Mouse (Mus musculus): ENCODE data around the gene Itga11.
"Not testable (repeated sequence)": the region's sequence is repeated elsewhere in the genome, so short reads cannot be mapped to it uniquely, and the experiment has no call there.

Gene Itga11

GRCm38 (mm10) chr9:62677641-62678549, at the start of gene Itga11:
Itga11 (plus strand) TSS chr9:62677826.
- no peak for DNase-seq (ENCODE audit: extremely low read depth, low read depth, low spot score)

DNA sequence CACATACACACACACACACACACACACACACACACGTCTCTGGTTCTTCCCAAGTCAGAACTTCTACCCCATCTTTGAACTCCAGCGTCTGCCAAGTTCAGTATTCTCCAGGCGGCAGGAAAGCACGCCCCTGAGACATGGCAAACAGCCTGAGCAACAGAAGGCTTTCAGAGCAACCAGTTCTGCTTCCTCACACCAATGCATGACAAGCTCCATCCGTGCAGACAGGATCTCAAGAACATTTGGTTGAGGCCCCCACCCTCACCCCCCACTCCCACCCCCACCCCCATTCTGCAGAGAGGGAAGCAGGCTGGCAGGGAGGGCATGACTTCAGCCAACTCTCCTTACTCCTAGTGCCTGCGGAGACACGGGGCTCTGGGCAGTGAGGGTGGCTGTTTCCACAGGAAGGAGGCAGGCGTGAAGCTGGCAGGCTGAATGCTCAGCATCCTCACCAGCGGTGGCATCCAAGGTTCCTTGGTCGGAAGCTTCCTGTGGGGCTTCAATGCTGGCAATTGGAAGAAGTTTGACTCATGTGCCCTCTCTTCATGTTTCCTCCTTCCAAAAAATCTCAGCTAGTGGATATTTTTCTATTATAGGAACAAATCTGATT, 46.9 kb upstream of the Itga11 start:
- DNase-seq (ENCODE audit: extremely low read depth, low read depth, low spot score) = no peak

- no peak for DNase-seq (ENCODE audit: extremely low read depth, low read depth, low spot score)
Measured at GRCm38 (mm10) chr9:62632392-62632791, 45.2 kb upstream of the Itga11 start.

DNA sequence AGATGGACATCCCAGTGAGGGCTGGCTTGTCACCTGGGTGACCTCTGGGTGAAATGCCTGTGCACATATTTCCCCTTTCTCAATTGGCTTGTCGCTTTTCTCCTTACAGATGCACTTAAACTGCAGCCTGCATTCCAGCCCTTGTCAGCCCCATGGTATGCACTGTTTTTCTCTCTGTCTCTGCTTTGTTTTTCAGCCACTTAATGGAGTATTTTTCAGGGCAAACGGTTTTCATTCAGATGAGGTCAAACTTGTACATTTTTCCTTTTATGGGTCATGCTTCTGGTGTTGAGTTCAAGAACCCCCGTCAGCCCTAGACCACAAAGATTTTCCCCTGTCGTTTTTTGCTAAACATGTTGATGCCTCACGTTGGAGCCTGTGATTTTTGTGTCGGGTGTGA, 39.6 kb upstream of the Itga11 start:
- DNase-seq (ENCODE audit: extremely low read depth, low read depth, low spot score) = no peak

DNA sequence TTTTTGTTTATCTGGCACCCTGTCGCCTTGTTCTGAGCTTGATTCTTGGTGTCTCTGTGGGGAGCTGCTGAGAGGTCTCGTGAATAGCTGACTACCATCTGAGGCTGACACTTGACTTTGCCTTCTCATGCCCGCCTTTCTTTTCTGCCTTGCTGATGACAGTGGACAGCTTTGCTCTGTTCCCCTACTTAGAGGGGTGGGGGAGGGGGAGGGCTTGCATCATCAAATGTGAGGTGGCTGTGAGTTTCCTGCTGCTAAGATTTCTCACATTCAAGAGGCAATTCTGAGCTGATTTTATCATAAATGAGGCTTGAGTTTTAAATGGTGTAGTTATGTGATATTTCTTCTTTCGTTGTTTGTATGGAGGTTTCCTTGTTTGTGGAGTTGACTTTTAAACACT, 37.9 kb upstream of the Itga11 start:
- DNase-seq (ENCODE audit: extremely low read depth, low read depth, low spot score) = no peak

DNA sequence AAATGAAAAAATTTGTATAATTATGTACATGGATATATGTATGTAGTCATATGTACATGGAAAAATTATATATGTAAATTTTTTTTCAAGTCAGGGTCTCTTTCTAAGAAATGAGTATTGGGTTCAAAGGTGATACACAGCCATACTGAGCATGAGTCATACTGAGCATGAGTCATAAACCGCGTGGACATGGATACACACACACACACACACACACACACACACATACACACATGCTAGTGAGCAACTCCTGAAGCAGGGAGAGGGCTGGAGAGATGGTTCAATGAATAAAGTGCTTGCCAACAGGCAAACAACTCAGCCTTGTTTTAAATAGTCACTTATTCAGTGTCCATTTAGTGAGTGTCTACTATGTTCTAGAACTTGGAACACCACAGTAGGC, 37.4 kb upstream of the Itga11 start:
- no peak for DNase-seq (ENCODE audit: extremely low read depth, low read depth, low spot score)

DNA sequence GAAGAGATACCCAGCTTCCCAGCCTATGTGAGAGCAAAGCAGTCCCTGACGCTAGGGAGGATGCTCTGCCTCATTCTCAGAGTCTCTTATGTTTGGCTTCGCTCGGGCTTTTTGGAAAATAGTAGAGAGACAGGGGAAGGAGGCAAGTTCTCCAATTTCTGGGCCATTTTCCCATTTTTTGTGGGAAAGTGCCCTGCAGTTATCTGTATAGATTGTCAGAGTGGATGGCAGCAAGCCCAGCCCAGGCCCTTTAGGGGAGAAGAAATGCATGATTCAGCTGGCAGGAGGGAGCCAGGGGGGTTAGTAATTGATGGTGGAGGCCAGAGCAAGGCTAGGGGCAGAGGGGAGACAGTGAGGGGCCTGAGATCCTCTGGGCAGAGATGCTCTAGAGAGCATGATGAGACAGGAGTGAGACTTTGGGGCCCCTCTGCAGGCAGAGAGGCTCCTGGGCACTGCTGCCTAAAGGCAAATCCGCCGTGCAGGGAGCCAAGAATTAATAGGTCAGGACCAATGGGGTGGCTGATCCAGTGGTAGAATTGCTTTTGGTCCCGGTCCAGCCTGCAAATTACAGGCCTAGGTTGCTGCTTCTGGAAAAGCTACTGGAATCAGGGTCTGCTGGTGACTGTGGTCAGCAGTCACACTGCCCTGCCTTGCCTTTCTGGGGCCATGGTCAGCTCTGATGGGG, 31.8 kb upstream of the Itga11 start:
- DNase-seq (ENCODE audit: extremely low read depth, low read depth, low spot score) = no peak

- no peak for DNase-seq (ENCODE audit: extremely low read depth, low read depth, low spot score)
Measured at GRCm38 (mm10) chr9:62646721-62647183, 30.9 kb upstream of the Itga11 start.

- DNase-seq (ENCODE audit: extremely low read depth, low read depth, low spot score) = no peak
Measured at GRCm38 (mm10) chr9:62649444-62649843, 28.2 kb upstream of the Itga11 start.

DNA sequence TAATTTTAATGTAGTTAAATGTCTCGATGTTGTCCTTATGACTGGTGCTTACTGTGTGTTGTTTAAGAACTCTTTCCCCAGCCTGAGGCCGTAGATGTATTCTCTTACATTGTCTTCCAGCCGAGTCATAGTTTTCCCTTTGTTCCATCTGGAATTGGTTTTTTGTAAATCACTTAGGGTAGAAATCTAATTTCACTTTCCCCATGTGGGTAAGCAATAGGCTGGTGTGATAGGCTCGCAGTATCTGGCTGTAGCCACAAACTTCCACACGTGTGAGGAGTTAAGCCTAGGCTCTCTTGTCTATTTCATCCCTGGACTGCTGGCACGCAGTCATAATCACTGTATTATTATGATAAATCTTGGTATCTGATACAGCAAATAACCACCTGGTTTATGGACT, 26.9 kb upstream of the Itga11 start:
- no peak for DNase-seq (ENCODE audit: extremely low read depth, low read depth, low spot score)

DNA sequence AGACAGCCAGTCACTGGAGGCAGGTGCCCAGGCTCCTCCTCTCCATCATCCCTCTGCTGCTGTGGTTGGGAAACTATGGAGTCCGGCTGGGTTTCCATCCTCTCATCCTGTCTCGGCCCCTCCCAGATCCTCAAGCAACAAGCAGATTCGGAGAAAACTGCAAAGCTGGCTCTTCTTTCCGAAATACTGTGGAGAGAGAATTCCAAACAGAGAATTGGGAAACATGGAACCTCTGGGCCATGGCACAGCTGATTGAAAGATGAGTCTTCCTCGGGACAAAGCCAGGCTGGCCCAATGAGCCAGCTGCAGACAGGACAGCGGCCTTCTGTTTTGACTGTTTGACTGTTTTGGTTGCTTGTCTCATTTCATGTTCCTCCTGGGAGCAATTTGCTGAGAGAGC, 23.3 kb upstream of the Itga11 start:
- DNase-seq (ENCODE audit: extremely low read depth, low read depth, low spot score) = no peak

DNA sequence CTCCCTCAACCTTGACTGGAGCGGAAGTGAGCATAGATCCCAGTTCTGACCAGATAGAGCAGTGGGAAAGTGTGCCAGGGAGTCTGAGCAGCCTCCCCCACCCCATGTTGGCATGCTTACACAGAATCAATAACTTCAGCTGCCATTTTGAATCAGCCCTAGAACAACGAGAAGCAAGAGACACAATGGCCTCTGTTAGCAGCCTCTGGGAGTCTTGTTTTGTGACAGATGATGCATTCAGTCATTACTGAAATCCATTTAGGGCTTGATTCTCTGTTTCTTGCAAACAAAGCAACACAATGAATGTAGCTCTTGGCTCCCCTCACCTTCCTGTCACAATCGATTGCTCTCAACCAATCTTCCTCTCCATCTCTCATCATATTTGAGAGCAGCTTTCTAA, 19.6 kb upstream of the Itga11 start:
- DNase-seq (ENCODE audit: extremely low read depth, low read depth, low spot score) = no peak

DNA sequence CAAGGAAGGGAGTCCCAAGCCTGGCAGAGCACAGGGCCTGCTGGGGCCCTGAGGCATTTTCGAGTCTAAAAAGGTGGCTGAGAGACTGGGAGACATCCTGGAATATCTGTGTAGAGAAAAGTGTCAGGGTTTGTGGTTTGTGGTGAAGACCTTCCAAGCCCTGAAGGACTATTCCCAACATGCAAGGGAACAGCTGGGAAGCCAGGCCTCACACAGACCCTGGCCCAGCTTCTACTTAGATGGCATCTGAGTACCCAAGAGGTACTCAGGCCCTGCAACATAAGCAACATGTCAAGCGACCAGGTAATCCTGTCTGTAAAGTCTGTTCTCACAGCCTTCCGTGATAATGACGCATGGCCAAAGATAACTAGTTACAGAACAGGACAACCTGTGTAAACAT, 18.6 kb upstream of the Itga11 start:
- DNase-seq (ENCODE audit: extremely low read depth, low read depth, low spot score) = no peak

DNA sequence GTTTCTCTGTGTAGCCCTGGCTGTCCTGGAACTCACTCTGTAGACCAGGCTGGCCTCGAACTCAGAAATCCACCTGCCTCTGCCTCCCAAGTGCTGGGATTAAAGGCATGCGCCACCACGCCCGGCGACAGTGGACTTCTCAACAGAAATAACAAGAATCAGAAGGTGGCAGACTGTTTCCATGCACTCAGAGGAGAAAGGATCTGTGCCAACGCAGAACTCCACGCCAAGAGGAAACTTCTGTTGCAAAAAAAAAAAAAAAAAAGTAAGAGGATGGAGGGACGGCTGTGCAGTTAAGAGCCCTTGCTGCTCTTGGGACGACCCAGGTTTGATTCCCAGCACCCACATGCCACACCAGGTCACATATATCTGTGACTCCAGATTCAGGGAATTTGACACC, 16.7 kb upstream of the Itga11 start:
- DNase-seq (ENCODE audit: extremely low read depth, low read depth, low spot score) = not testable (repeated sequence)

- DNase-seq (ENCODE audit: extremely low read depth, low read depth, low spot score) = no peak
Measured at GRCm38 (mm10) chr9:62663443-62663842, 14.2 kb upstream of the Itga11 start.

GRCm38 (mm10) chr9:62664115-62664725, 13.4 kb upstream of the Itga11 start:
- no peak for DNase-seq (ENCODE audit: extremely low read depth, low read depth, low spot score)

DNA sequence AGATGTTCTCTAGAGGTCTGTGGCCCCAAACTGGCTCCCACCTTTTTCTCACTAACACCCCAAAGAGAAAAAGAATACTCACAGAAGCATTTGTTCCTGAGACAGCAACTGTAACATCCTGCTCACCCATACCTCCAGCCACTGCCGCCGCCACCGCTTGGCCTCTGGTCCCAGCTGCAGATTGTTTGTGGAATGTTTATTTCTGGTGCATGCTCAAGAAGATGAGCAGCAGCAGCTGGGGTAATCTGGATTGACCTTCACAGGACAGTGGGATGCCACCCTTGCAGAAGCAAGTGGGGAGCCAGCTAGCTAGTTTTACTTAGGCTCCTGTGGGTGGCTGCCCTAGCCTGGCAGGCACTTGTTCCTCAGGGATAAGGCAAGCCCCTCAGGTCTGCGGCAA, 11.7 kb upstream of the Itga11 start:
- DNase-seq (ENCODE audit: extremely low read depth, low read depth, low spot score) = no peak

DNA sequence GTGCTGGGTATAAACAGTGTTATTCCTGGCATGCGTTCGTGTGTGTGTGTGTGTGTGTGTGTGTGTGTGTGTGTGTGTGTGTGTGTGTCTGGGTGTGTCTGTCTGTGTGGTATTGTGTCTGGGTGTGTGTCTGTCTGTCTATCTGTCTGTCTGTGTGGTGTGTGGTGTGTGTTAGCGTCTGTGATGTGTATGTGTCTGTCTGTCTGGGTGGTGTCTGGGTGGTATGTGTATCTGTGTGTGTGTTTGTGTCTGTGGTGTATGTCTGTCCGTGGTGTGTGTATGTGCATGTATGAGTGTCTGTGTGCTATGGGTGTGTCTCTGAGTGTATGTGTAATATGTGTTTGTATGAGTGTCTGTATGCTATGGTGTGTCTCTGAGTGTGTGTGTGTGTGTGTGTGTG, 9.1 kb upstream of the Itga11 start:
- DNase-seq (ENCODE audit: extremely low read depth, low read depth, low spot score) = no peak

GRCm38 (mm10) chr9:62673241-62673640, 4.4 kb upstream of the Itga11 start:
- DNase-seq (ENCODE audit: extremely low read depth, low read depth, low spot score) = no peak

DNA sequence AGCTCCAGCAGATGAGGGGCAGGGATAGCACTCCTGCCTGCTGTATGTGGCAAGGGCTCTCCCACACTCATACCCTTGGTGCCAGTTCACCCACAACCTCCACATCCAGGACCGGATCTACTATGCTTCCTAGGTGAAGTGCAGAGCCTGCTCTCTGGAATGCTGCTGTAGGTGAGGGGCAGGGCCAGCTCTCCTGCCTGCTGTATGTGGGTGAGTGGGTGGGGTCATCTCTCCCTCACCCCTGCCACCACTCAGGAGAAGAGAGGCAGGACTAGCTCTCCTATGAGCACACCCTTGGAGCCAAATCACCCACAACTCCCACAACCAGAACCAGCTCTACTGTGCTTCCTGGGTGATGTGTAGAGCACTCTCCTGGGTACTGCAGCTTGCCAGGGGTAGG, 2.5 kb upstream of the Itga11 start:
- DNase-seq (ENCODE audit: extremely low read depth, low read depth, low spot score) = no peak

DNA sequence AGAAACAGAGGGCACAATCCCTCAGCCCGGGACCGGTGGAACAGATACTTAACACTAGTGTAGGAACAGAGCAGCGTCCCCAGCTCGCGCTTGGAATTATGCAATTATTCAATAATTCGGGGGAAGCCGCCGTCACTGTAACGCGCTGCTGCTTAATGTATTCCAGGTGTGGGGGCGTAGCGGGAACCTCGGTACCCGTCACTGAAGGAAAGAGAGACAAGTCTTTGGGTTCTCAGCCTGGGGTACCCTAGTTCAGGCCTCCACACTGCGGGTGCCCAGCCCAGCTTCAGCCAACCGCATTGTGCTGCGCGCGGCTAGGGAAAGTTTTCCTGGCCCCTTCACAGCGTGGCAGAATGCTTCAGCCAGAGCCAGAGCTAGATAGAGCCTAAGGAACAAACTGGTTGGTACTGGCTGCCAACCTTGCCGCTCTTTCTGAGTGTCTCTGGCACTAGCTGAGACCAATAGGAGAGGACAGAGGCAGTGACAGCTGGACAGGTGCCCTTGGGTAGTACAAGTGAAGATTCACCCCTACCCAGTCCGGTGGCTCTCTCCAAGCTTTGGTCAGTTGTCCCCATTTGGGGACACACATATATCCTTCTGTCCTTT, 1.0 kb downstream of the Itga11 start:
- no peak for DNase-seq (ENCODE audit: extremely low read depth, low read depth, low spot score)
